In the genomic region with DNA sequence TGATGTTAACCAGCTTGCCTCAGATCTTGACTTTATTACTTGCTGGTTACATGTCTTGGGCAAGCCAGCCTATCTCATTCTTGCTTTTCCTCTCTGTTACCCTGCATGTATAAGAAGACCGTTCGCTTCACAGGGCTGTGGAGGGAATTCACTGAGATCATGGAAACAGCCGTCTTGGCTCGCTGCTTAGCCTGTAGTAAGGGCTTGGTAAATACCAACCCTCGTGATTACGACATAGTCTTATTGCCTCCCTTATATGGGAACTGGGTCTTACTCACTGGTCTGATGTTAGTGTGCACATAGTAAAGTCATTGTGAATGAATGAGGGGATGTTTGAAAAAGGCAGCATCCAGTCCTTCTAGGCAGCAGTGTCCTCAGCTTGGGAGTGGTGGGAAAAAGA, we compare ENCODE assay signal across 10 mouse cellular contexts. TPM values are rescaled to one million over a fixed set of nuclear protein-coding genes. Genes with fewer than 3 reads are reported as not detected.
DNase-seq lines count a peak whose midpoint lies in the region; ATAC-seq and TF ChIP-seq lines count a peak whose summit lies in the region.
"Had no signal": no experiment of that assay in that cellular context is flagged by ENCODE, and none has a peak within 500 bp of the region (broad histone marks: within the 10 kb centered on the region; RNA-seq: fewer than 3 reads in every experiment).

No protein-coding gene starts in this region.

- no peak for TF ChIP-seq EP300 in heart, postnatal 0 days (IDR thresholded peaks at IDR 0.05; ENCODE audit: low read depth)

- H3K27me3 ChIP-seq in heart, embryonic 16.5 days (ENCODE audit: control insufficient read depth, insufficient read depth, low read length), result no peaks in the 10 kb centered on the region
- no peaks in the 10 kb centered on the region for H3K27me3 ChIP-seq in heart, embryonic 11.5 days (ENCODE audit: control insufficient read depth, insufficient read depth, low read length)
- no peaks in the 10 kb centered on the region for H3K27me3 ChIP-seq in heart, postnatal 0 days (ENCODE audit: control insufficient read depth, insufficient read depth, low read length)
- H3K27me3 ChIP-seq: liver, embryonic 13.5 days had no signal

- H3K4me1 ChIP-seq in heart, embryonic 16.5 days (ENCODE audit: control insufficient read depth, insufficient read depth, low read length), result peaks cover 36% of the 10 kb centered on the region
- H3K4me1 ChIP-seq in heart, embryonic 11.5 days (ENCODE audit: control insufficient read depth, insufficient read depth, low read length), result peaks cover 19% of the 10 kb centered on the region
- peaks cover 35% of the 10 kb centered on the region for H3K4me1 ChIP-seq in heart, postnatal 0 days (ENCODE audit: control insufficient read depth, insufficient read depth)
- H3K4me1 ChIP-seq: liver, embryonic 13.5 days had no signal

- DNase-seq in adipocyte (ENCODE audit: low spot score), result peak; percentile 76
- peak; percentile 61 for DNase-seq in heart, postnatal 0 days (ENCODE audit: low spot score)
- peak; percentile 87 for DNase-seq in lung, postnatal 25 days (ENCODE audit: low spot score)
- DNase-seq in cerebellum, adult 8-10 months, result no peak
- no peak for DNase-seq in frontal cortex, postnatal 14 days (ENCODE audit: low spot score in 2 of 2)
- DNase-seq: liver, embryonic 13.5 days had no signal

- no peak for TF ChIP-seq CTCF in heart, postnatal 0 days (IDR thresholded peaks at IDR 0.05; ENCODE audit: low read depth)

- no peak overlapping the region for H3K4me3 ChIP-seq in heart, embryonic 16.5 days (ENCODE audit: low read length)
- H3K4me3 ChIP-seq in heart, embryonic 11.5 days (ENCODE audit: low read depth, low read length), result no peak overlapping the region
- no peak overlapping the region for H3K4me3 ChIP-seq in heart, postnatal 0 days (ENCODE audit: low read depth, low read length)
- H3K4me3 ChIP-seq: liver, embryonic 13.5 days had no signal

- no peak overlapping the region for H3K4me2 ChIP-seq in heart, embryonic 16.5 days (ENCODE audit: low read depth, low read length)
- H3K4me2 ChIP-seq in heart, embryonic 11.5 days, result no peak overlapping the region
- H3K4me2 ChIP-seq in heart, postnatal 0 days (ENCODE audit: low read depth, low read length), result no peak overlapping the region
- H3K4me2 ChIP-seq: liver, embryonic 13.5 days had no signal

- ATAC-seq in heart, embryonic 16.5 days (replicated peaks; ENCODE audit: extremely low read depth, insufficient read depth, low FRiP score), result 0 out of 2 replicates have a peak, but pooled peaks have one; percentile 63
- ATAC-seq in heart, embryonic 11.5 days (replicated peaks; ENCODE audit: insufficient number of reproducible peaks, low FRiP score, low TSS enrichment), result no peak
- peak; percentile 58 for ATAC-seq in heart, postnatal 0 days (ENCODE audit: insufficient read depth, low read depth)
- ATAC-seq in cerebellum, adult (ENCODE audit: insufficient number of reproducible peaks, low FRiP score, low TSS enrichment), result no peak

- no peak overlapping the region for H3K9ac ChIP-seq in heart, embryonic 16.5 days (ENCODE audit: low read length)
- H3K9ac ChIP-seq in heart, embryonic 11.5 days (ENCODE audit: low read depth, low read length), result no peak overlapping the region
- H3K9ac ChIP-seq in heart, postnatal 0 days (replicated peaks; ENCODE audit: low read depth, low read length), result no peak overlapping the region
- H3K9ac ChIP-seq: liver, embryonic 13.5 days had no signal

- H3K36me3 ChIP-seq in heart, embryonic 16.5 days (ENCODE audit: control insufficient read depth, insufficient read depth), result peaks cover 11% of the 10 kb centered on the region
- H3K36me3 ChIP-seq in heart, embryonic 11.5 days (ENCODE audit: control insufficient read depth, insufficient read depth, low read length), result 0 out of 2 replicates have a peak, but pooled peaks cover 2% of the 10 kb centered on the region
- H3K36me3 ChIP-seq in heart, postnatal 0 days (replicated peaks; ENCODE audit: control insufficient read depth, insufficient read depth, low read length), result peaks cover 37% of the 10 kb centered on the region
- H3K36me3 ChIP-seq: liver, embryonic 13.5 days had no signal

- WGBS in heart, embryonic 16.5 days, result 38% methylated on average over 6 of the region's 6 CpGs
- 53% methylated on average over 6 of the region's 6 CpGs for WGBS in heart, embryonic 11.5 days (ENCODE audit: insufficient replicate concordance)
- WGBS in heart, postnatal 0 days, result 23% methylated on average over 6 of the region's 6 CpGs

- no peaks in the 10 kb centered on the region for H3K9me3 ChIP-seq in heart, embryonic 16.5 days (replicated peaks; ENCODE audit: control insufficient read depth, low read length)
- no peaks in the 10 kb centered on the region for H3K9me3 ChIP-seq in heart, embryonic 11.5 days (replicated peaks; ENCODE audit: control insufficient read depth, low read length)
- no peaks in the 10 kb centered on the region for H3K9me3 ChIP-seq in heart, postnatal 0 days (replicated peaks; ENCODE audit: control insufficient read depth, low read length)
- H3K9me3 ChIP-seq: G1E; liver, embryonic 13.5 days had no signal

- peak overlapping the region; percentile 28; the same call in 1 of the 2 replicates for H3K27ac ChIP-seq in heart, embryonic 16.5 days (ENCODE audit: low read length)
- H3K27ac ChIP-seq in heart, embryonic 11.5 days (ENCODE audit: low read depth, low read length), result no peak overlapping the region
- peak overlapping the region; percentile 54 for H3K27ac ChIP-seq in heart, postnatal 0 days (ENCODE audit: low read depth)
- H3K27ac ChIP-seq: liver, embryonic 13.5 days had no signal

RNA-seq across cellular contexts. Expression of a gene that starts 10.4 kb away (rescaled TPM):
- polyA plus RNA-seq in heart, embryonic 16.5 days (2015; fragmentation: Nextera tagmentation; extraction: Ambion mirVana), result 90.5 and 91.7 TPM in 2 replicates
- polyA plus RNA-seq in heart, embryonic 11.5 days (2014; fragmentation: Nextera tagmentation; extraction: Ambion mirVana), result 56.6 and 63.9 TPM in 2 replicates
- 164 and 257 TPM in 2 replicates for total RNA-seq in heart, postnatal 0 days (2014; rRNA removed; ENCODE audit: low replicate concordance)
- 57.0 and 66.0 TPM in 2 replicates for polyA plus RNA-seq in heart, postnatal 0 days (2015; fragmentation: Nextera tagmentation; extraction: Ambion mirVana)

Comparison
In these comparisons a context has a peak if more than half of its experiments do, and no peak if none do; other contexts are left out.
1. ATAC-seq: peak in heart, embryonic 16.5 days (single experiment) and heart, postnatal 0 days (single experiment); none in heart, embryonic 11.5 days (single experiment) and cerebellum, adult (single experiment).
2. DNase-seq: peak in adipocyte (single experiment), heart, postnatal 0 days (single experiment) and lung, postnatal 25 days (single experiment); none in cerebellum, adult 8-10 months (single experiment) and frontal cortex, postnatal 14 days (0 of 2).